Comparison of ENCODE assay signal across 17 mouse cellular contexts in the genomic region with DNA sequence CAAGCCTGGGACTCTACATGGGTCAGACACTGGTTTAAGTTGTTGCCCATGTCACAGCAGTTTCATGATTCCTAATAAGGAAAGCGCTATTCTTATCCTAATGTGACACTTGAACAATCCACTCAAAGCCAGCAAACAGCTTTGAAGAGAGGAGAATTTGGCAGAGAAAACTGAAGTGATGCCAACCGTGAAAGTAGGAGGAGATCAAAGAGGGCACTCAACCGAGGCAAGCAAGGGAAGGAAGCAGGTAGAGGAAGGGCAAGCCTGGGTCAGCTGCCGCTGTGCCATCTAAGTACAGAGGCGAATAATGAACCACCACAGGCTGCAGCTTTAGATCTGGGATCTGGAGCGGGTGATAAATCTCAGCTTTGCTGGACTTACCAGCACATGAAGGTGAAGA.
DNase-seq lines count a peak whose midpoint lies in the region; ATAC-seq and TF ChIP-seq lines count a peak whose summit lies in the region.
"Had no signal": no experiment of that assay in that cellular context is flagged by ENCODE, and none has a peak within 500 bp of the region (broad histone marks: within the 10 kb centered on the region; RNA-seq: fewer than 3 reads in every experiment).

No protein-coding gene starts in this region.

- no peaks in the 10 kb centered on the region for H3K27me3 ChIP-seq in kidney, embryonic 15.5 days
- H3K27me3 ChIP-seq in lung, postnatal 0 days (replicated peaks; ENCODE audit: insufficient read depth, low read length): no peaks in the 10 kb centered on the region
- no peaks in the 10 kb centered on the region for H3K27me3 ChIP-seq in hindbrain, postnatal 0 days (ENCODE audit: insufficient read depth, low read length)
- H3K27me3 ChIP-seq: forebrain, embryonic 15.5 days; limb, embryonic 13.5 days; liver, embryonic 15.5 days had no signal

- H3K4me3 ChIP-seq in kidney, embryonic 15.5 days (replicated peaks): no peak overlapping the region
- no peak overlapping the region for H3K4me3 ChIP-seq in lung, postnatal 0 days (ENCODE audit: low read depth, low read length)
- H3K4me3 ChIP-seq in hindbrain, postnatal 0 days (ENCODE audit: low read length): no peak overlapping the region
- H3K4me3 ChIP-seq: forebrain, embryonic 15.5 days; limb, embryonic 13.5 days; liver, embryonic 15.5 days; midbrain, embryonic 10.5 days had no signal

- peak; percentile 28 for DNase-seq in heart, postnatal 4 days
- no peak for DNase-seq in heart, postnatal 36 days
- DNase-seq in kidney, postnatal 14 days: peak; percentile 10
- DNase-seq in lung, postnatal 0 days (ENCODE audit: low spot score): peak; percentile 90
- DNase-seq in hindbrain, postnatal 0 days (ENCODE audit: low spot score): no peak
- DNase-seq in right cerebral cortex, postnatal 4 days: no peak
- DNase-seq in layer of hippocampus, adult 18-20 months (ENCODE audit: low spot score in 2 of 2): no peak
- DNase-seq: adrenal gland, postnatal 10 days; cerebellum, adult 9-10 months; gastrocnemius, postnatal 14 days; retina, postnatal 1 day; thymus, postnatal 25 days had no signal

- peak; percentile 88 for ATAC-seq in kidney, embryonic 15.5 days (replicated peaks; ENCODE audit: low FRiP score)
- peak; percentile 89 for ATAC-seq in lung, postnatal 0 days
- no peak for ATAC-seq in hindbrain, postnatal 0 days
- ATAC-seq: forebrain, embryonic 15.5 days had no signal

- H3K4me1 ChIP-seq in kidney, embryonic 15.5 days: no peaks in the 10 kb centered on the region
- peaks cover 3% of the 10 kb centered on the region; the same call in 1 of the 2 replicates for H3K4me1 ChIP-seq in lung, postnatal 0 days (ENCODE audit: insufficient read depth, low read depth, low read length)
- no peaks in the 10 kb centered on the region for H3K4me1 ChIP-seq in hindbrain, postnatal 0 days (ENCODE audit: insufficient read depth, low read length)
- H3K4me1 ChIP-seq: limb, embryonic 13.5 days; liver, embryonic 15.5 days had no signal

- H3K4me2 ChIP-seq in kidney, embryonic 15.5 days: no peak overlapping the region
- H3K4me2 ChIP-seq in lung, postnatal 0 days (replicated peaks; ENCODE audit: low read depth, low read length): no peak overlapping the region
- no peak overlapping the region for H3K4me2 ChIP-seq in hindbrain, postnatal 0 days (ENCODE audit: low read depth, low read length)
- H3K4me2 ChIP-seq: forebrain, embryonic 15.5 days; limb, embryonic 13.5 days; liver, embryonic 15.5 days had no signal

- peak; percentile 73 for TF ChIP-seq EP300 in lung, postnatal 0 days (IDR thresholded peaks at IDR 0.05)

- no peaks in the 10 kb centered on the region for H3K36me3 ChIP-seq in kidney, embryonic 15.5 days
- no peaks in the 10 kb centered on the region for H3K36me3 ChIP-seq in lung, postnatal 0 days (ENCODE audit: insufficient read depth, low read length)
- no peaks in the 10 kb centered on the region for H3K36me3 ChIP-seq in hindbrain, postnatal 0 days (ENCODE audit: insufficient read depth, low read length)
- H3K36me3 ChIP-seq: forebrain, embryonic 15.5 days; limb, embryonic 13.5 days; liver, embryonic 15.5 days had no signal

- no peak overlapping the region for H3K9ac ChIP-seq in kidney, embryonic 15.5 days
- no peak overlapping the region for H3K9ac ChIP-seq in lung, postnatal 0 days (replicated peaks; ENCODE audit: low read depth)
- H3K9ac ChIP-seq in hindbrain, postnatal 0 days (replicated peaks; ENCODE audit: low read length): no peak overlapping the region
- H3K9ac ChIP-seq: forebrain, embryonic 15.5 days; limb, embryonic 13.5 days; liver, embryonic 15.5 days had no signal

- 40% methylated on average over 6 of the region's 6 CpGs for WGBS in kidney, embryonic 15.5 days
- WGBS in lung, postnatal 0 days: 38% methylated on average over 6 of the region's 6 CpGs
- 53% methylated on average over 6 of the region's 6 CpGs for WGBS in hindbrain, postnatal 0 days

- H3K9me3 ChIP-seq in kidney, embryonic 15.5 days (replicated peaks): no peaks in the 10 kb centered on the region
- no peaks in the 10 kb centered on the region for H3K9me3 ChIP-seq in lung, postnatal 0 days (ENCODE audit: low read length)
- H3K9me3 ChIP-seq in hindbrain, postnatal 0 days (ENCODE audit: low read length): no peaks in the 10 kb centered on the region
- H3K9me3 ChIP-seq: forebrain, embryonic 15.5 days; liver, embryonic 15.5 days; midbrain, embryonic 10.5 days had no signal

- intact Hi-C loops in heart, postnatal 36 days (cut with DNase I): no loop called here

- no peak for TF ChIP-seq CTCF in lung, postnatal 0 days (IDR thresholded peaks at IDR 0.05)
- no peak for TF ChIP-seq CTCF in hindbrain, postnatal 0 days (IDR thresholded peaks at IDR 0.05; ENCODE audit: low read depth)

- 0 out of 2 replicates have a peak overlapping the region, but pooled peaks have one; percentile 22 for H3K27ac ChIP-seq in kidney, embryonic 15.5 days
- H3K27ac ChIP-seq in lung, postnatal 0 days (ENCODE audit: low read length): no peak overlapping the region
- H3K27ac ChIP-seq in hindbrain, postnatal 0 days: no peak overlapping the region
- H3K27ac ChIP-seq: forebrain, embryonic 15.5 days; limb, embryonic 13.5 days; liver, embryonic 15.5 days; midbrain, embryonic 10.5 days had no signal

Comparison
In these comparisons a context has a peak if more than half of its experiments do, and no peak if none do; other contexts are left out.
1. DNase-seq: peak in heart, postnatal 4 days (single experiment), kidney, postnatal 14 days (single experiment) and lung, postnatal 0 days (single experiment); none in heart, postnatal 36 days (0 of 2), hindbrain, postnatal 0 days (single experiment), right cerebral cortex, postnatal 4 days (single experiment) and layer of hippocampus, adult 18-20 months (0 of 2).